Mouse (Mus musculus) v-Abl transformed pro-B cells (cell line): ENCODE measurements around the gene Ccdc152.
"Not testable (repeated sequence)": the region's sequence is repeated elsewhere in the genome, so short reads cannot be mapped to it uniquely, and the experiment has no call there.

ENCODE experiments used
- in situ Hi-C, 2 experiments: fragments of 400-800 bp; cut with MboI; formaldehyde crosslinking; loops; one replicate each; pipeline ENCODE4 v1.15.1; 2025; ENCODE audit not compliant: unreplicated experiment in 2 of 2

The Ccdc152 gene

DNA sequence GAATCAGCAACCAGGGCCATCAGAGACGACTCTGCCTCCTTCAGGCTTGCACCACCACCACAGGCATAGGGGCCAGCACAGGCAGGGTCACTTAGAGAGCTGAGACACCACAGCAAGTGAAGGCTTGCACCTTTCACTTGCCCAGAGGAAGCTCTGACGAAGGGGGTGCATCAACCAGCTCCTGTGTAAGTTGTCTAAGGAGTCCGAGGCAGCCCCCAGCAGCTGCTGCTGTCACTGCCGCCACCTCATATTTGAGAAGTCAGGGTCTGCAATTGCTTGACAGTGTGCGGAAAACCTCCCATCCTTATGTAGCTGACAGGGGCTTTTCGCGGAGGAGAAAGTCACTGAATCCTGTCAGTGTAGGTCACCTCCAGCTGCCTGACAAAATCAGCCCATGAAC, 24.1 kb downstream of the Ccdc152 start:
- in situ Hi-C loops, result loop anchor here in 1 of 2 experiments (10.0 kb wide), 2 partner anchors 716 to 1836 kb away; partner anchors contain the start of genes AW549877 and Rpl37

DNA sequence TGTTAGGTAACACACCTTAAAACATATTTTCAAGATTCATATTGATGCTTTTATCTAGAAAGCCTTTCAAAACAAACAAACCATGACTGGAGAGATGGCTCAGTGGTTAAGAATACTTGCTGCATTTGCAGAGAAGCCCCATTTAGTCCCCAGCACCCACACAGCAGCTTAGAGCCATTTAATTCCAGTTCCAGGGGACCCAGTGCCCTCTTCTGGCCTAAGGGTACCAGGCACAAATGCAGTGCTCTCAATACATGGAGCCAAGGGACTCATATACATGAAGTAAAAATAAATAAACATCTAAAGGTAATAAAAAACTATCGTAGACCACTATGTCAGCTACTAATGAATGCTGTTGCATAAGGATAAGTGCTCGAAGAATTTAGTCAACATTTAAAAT, 25.9 kb downstream of the Ccdc152 start:
- in situ Hi-C loops, result loop anchor here in 1 of 2 experiments (10.0 kb wide), 2 partner anchors 717 to 1837 kb away; partner anchors contain the start of genes AW549877 and Rpl37

DNA sequence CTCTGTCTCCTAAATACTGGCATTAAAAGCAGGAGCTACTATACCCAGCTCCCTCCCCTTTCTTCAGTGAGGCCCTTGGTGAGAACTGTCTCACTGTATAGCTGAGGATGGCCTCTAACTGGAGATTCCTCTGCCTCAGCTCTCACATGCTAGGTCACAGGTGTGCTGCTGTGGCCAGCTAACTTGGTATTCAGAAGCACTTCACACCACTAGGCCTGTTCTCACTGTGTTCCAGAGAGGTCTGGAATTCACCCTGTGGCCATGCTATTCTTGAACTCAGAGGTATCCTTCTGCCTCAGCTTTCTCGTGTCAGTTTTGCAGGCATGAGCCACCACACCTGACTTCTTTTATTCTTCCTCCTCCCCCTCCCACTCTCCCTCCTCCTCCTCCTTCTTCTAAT, 30.1 kb downstream of the Ccdc152 start:
- in situ Hi-C loops, result loop anchor here (5.0 to 25.0 kb wide), 4 partner anchors 61 to 1842 kb away; partner anchors contain the start of genes Rpl37 (in 2 of the 2), AW549877 (in 1 of the 2) and Card6 (in 1 of the 2)

DNA sequence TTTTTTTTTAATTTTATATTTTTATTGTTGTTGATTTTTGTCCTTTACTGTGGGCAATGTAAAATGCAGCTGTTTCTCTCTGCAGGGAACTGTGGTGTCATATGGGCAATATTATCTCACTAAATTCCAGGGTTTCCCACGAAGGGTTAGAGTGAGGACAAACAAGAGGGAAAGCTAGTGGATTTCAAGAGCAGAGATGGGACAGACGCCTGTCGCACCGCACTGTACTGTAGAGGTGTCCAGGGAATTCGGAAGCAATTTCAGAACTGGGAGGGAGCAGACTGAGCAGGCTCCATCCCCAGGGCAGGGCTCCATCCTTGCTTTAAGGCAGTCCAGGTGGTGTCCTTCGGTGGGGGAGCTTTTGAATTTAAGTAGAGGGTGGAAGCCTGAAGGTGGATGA, 32.1 kb downstream of the Ccdc152 start:
- in situ Hi-C loops, result loop anchor here (5.0 to 25.0 kb wide), 4 partner anchors 59 to 1844 kb away; partner anchors contain the start of genes Rpl37 (in 2 of the 2), AW549877 (in 1 of the 2) and Card6 (in 1 of the 2)

DNA sequence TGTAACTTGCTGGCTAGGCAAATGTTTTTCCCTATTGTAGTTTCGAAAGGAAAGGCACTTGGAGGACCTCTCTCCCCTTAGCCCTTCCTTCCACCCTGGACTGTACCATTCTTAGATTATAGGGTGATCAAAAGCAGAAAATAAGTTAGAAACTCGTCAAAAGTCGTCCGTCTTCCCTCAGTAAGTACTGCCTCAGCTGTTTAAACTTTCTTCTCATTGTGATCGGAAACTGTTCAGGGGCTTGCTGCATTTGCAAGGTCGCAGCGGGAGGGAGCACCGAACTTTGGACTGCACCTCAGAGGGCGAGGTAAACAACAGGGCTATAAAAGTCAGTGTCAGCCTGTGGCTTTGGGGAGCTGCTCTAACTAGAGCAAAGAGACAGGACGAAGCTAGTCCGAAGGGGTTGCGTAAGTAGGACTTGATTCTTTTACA, 32.7 kb downstream of the Ccdc152 start:
- in situ Hi-C loops, result loop anchor here (5.0 to 25.0 kb wide), 4 partner anchors 58 to 1844 kb away; partner anchors contain the start of genes Rpl37 (in 2 of the 2), AW549877 (in 1 of the 2) and Card6 (in 1 of the 2)

DNA sequence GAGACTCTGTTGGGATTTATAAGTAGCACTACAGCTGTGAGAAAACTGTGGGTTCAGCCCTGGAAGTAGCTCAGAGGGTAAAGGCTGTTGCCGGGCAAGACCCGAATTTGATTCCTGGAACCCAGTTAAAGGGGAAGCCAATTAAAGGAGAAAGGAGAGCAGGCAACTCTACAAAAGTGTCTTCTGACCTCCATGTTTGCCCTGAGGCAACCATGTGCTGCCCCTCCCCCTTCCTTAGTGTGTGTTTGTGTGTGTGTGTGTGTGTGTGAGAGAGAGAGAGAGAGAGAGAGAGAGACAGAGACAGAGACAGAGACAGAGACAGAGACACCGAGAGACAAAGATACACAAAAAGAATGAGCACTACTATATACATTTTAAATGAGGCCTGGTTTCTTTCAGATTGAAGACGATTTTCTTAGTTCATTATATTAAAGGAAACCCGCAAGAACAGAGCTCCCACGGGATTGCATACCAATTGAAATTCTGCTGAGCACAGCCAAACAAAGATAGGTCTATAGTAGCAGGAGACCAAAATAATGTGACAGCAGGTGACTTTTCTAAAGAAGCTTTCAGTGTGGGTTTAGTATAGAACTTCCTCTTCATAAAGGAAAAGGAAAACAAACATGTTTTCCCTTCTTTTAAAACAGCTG, 33.2 kb downstream of the Ccdc152 start:
- in situ Hi-C loops, result loop anchor here (5.0 to 25.0 kb wide), 5 partner anchors 38 to 1845 kb away; partner anchors contain the start of genes Rpl37 (in 2 of the 2), AW549877 (in 1 of the 2) and Card6 (in 1 of the 2)

DNA sequence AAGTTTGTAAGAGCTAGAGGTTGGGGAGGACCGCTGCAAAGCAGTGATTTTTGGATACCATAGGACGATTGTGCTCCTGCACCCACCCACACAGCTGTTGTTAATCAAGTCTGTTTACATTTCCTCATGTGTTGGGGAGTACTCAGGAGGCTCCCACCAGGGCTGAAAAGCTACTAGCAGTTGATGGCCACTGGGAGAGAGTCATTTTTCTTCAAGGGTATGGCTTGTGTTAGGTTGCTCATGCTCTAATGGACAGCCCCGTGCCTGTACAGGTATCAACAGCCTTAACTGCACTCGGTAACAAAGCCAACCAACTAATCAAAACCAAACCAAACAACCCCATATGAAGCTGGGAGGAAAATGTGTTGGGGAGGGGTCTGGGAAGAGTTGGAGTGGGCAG, 33.8 kb downstream of the Ccdc152 start:
- in situ Hi-C loops, result loop anchor here (5.0 to 25.0 kb wide), 2 partner anchors 37 to 1843 kb away; partner anchors contain the start of genes Card6 (in 1 of the 2) and Rpl37 (in 1 of the 2)

DNA sequence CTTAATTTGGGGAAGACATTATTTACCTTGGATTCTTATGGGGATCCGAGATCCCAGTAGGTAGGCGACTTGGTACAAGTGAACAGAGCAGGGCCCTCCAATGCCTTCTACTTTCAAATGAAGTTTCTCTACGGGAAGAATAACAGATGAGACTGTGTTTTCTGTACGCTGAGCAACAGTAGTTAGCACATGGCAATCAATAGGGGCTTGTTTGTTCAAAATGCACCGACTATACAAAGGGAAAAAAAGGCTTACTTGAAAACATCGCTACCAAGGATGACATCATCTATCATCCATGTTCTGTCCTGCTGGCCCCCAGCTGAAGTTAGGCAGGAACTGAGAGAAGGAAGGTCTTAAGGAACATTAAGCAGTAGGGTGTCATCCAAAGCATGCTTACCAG, 35.1 kb downstream of the Ccdc152 start, which contains the start of gene Selenop:
Gene Selenop (plus strand): TSS at position 301 of the 400 bp plus-strand sequence.
- in situ Hi-C loops, result loop anchor here (5.0 to 25.0 kb wide), 2 partner anchors 36 to 1844 kb away; partner anchors contain the start of genes Card6 (in 1 of the 2) and Rpl37 (in 1 of the 2)

DNA sequence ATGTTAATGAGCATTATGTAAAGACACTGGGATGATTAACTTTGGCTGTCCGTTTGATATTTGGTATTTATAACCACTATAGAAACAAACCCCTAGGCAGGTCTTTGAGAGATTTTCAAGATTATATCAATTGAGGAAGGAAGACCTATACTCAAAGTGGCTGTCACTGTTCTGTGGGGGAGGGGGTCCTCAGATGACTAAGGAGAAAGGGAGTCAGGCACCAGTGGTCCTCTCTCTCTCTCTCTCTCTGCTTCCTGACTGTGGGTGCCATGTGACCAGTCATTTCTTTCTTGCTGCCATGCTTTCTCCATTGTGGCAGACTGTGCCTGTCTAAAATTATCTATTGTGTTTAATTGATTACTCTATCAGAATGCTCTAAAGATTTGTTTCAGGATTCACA, 38.5 kb downstream of the Ccdc152 start:
- in situ Hi-C loops, result loop anchor here (5.0 to 25.0 kb wide), 2 partner anchors 33 to 1847 kb away; partner anchors contain the start of genes Card6 (in 1 of the 2) and Rpl37 (in 1 of the 2)

DNA sequence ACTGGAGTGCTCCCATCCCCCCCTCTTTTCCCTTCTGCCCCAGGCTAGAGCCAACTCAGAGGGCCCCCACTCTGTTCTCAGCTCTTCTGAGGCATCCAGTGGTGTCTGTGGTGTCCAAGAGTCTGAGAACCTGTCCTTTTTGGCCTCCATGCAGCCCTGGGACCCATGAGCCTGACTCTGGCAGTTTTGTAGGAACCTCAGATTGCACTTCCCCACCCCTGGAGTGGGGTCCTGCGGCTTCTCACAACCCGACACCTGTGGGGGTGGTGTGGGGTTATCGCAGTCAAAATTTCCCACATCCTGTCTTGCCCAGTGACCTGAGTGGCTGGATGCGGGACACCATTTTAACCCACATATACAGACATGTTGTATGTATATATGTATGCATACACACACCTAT, 39.0 kb downstream of the Ccdc152 start:
- in situ Hi-C loops, result loop anchor here in 1 of 2 experiments (25.0 kb wide), 1 partner anchor 1848 kb away; the partner anchor contains the start of genes Card6 and Rpl37

DNA sequence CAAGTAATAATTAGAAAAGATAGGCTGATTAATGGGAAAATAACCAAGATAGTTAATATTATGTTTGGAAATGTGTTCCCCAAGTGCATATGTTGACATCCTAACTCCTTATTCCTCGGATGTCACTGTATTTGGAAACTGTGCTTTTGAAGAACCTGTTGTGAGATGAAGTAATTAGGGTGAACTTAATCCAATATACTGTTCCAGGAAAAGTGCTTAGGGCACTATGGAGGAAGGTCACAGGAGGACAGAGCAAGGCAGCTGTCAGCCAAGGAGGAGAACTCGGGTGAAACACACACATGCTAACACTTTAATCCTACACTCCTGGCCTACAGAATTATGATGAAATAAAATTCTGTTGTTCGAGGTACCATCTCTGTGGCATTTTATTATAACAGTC, 40.4 kb downstream of the Ccdc152 start:
- in situ Hi-C loops, result loop anchor here in 1 of 2 experiments (25.0 kb wide), 1 partner anchor 1849 kb away; the partner anchor contains the start of genes Card6 and Rpl37

DNA sequence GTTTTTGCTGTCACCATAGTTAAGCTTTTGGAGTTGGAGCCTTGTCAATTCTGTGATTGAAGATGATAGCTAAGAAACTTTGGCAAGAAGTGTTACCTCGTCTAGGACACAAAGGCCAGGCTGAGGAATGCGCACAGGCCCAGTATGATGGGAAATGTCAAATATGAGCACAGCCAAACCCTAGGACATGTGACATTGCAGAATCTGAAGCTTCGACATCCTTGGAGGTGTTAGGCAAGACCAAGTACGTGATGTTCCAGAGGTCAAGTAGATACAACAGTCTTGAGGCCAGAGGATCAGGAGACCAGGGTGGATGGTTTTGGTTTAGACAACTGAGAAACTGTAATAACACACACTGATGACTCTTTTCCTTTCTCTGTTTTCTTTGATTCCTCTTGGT, 43.0 kb downstream of the Ccdc152 start:
- in situ Hi-C loops, result loop anchor here in 1 of 2 experiments (25.0 kb wide), 1 partner anchor 1852 kb away; the partner anchor contains the start of genes Card6 and Rpl37

DNA sequence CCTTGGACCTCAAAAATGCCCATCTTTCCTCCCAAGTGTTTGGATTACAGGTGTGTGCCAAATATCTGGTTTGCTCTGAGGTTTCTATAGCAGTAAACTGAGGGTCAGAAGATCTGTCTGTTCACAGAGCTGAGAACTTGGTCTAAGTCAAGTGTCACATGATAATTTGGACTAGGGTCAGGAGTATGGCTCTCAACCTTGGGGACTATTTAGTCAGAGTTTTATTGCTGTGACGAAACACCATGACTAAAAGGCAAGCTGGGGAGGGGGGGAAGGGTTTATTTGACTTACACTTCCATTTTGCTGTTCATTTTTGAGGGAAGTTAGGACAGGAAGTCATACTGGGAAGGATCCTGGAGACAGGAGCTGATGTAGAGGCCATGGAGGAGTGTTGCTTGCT, 44.3 kb downstream of the Ccdc152 start:
- in situ Hi-C loops, result loop anchor here in 1 of 2 experiments (25.0 kb wide), 1 partner anchor 1853 kb away; the partner anchor contains the start of genes Card6 and Rpl37

DNA sequence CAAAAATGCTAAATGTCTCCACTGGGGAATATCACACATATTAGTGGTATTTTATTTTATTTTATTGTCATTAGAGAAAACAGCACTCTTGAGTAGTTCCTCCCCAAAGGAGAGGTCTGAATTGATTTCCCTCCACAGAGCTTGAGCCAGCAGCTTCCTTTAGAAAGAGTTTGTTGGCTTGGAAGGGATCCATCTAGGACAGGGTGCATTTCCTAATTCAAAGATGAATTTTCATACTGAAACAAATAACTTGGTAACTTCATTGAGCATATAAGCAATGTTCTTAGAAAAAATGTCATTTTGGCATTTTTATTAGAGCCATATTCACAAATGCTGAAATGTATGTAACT, 51.6 kb downstream of the Ccdc152 start:
- in situ Hi-C loops, result loop anchor here in 1 of 2 experiments (25.0 kb wide), 1 partner anchor 1861 kb away; the partner anchor contains the start of genes Card6 and Rpl37

DNA sequence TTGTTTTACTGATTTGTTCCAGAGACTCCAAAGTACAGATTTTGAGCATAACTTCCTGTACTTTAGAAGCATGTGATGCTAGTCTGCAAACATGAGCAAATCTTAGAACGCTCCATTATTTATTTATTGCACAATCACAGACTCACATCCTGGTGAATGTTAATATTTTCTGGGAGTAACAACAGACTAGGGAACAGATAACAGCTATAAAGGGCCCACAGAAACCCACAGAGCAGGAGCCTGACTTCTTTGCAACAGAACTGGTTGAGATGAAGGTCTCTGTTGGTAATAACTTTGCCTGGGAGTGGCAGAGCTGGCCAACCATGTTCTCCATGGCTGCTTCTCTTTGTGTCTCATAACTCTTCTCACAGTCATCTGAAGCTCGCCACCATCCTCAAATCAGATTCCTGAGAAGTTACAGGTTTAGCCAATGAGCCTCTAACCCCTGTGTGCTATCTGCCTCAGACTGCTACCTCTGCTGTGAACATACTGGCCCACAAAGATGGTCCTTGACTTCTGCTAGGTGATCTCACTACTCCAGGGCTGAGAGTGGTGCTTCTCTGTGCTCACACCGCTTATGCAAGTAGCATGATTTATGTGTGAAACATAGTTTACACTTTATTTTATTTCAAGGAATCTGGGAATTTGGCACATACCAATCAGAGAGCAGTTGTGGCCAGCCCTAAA, 52.2 kb downstream of the Ccdc152 start:
- in situ Hi-C loops, result loop anchor here in 1 of 2 experiments (25.0 kb wide), 1 partner anchor 1861 kb away; the partner anchor contains the start of genes Card6 and Rpl37

DNA sequence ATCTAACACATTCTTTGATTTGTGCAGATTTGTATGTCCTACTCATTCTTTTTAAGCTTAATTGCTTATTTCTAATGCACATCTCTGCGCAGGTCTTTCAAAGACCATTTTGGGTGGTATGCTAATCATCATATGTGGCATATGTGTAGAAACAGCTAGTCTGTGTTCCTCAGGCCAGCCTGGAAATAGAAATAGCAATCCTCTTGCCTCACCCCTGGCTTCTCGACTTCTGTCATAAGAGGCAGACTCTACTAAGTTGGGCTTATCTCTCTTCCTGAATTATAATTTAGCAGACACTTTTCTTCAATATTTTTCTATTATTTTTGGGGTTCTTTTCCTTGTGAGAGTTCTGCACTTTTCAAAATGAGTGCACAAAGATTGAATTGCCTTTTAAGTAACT, 52.7 kb downstream of the Ccdc152 start:
- in situ Hi-C loops, result loop anchor here in 1 of 2 experiments (25.0 kb wide), 1 partner anchor 1862 kb away; the partner anchor contains the start of genes Card6 and Rpl37

DNA sequence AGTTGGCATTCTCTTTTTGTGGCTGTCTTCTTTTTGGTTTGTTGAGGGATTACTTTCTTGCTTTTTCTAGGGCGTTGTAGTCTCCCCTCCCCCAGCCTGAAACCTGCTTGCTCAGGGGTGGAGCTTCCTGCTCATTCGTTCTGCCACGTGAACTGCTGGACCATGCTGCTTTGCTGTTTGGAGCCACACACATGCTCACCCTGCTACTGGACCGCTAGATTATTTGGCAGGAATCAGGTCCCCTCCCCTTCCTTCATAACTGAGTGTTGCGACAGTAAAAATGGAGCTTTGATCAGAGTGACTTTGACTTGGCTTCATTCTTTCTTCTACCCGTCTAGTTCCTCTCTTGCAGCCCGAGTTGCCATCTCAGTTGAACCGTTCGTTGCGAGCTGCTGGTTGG, 58.3 kb downstream of the Ccdc152 start:
- in situ Hi-C loops, result not testable (repeated sequence)

DNA sequence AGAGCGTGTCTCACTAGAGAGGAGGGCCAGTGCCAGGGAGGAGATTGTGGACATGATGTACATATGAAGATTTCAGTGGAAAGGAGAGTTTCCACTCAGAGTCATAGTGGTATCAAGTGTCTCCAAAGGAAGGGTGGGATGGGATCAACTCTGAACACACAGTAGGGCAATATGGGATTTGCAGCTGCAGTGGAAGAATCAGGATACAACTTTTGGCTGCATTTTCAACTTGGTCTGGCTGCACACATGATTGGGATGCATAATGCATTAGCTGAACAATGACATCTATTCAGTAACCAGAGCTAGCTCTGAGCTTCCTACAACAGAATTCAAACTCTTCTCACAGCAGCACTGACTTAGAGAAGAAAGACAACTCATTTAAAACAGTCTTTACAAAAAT, 65.4 kb downstream of the Ccdc152 start:
- in situ Hi-C loops, result loop anchor here in 1 of 2 experiments (10.0 kb wide), 1 partner anchor 1877 kb away; the partner anchor contains the start of gene Rpl37

DNA sequence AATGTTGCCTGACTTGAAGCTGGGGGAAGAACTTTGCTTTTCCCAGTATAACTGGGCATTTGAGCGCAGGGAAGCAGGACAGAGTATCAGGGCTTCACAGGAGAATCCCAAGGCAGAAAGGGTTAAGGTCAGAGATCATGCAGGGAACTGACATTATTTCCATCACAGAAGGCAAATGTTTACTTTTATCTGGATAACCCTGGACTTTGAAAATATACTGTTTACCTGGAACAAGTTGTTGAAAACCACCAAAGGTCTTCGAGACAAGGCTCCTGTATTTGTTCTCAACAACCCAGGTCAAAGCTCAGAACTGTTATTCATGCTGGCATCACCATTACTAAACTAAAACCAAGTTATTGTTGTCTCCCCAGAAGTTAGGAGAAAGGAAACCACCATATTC, 67.0 kb downstream of the Ccdc152 start:
- in situ Hi-C loops, result loop anchor here in 1 of 2 experiments (10.0 kb wide), 1 partner anchor 1878 kb away; the partner anchor contains the start of gene Rpl37
